ENCODE assay signal across 21 mouse cellular contexts in the genomic region with DNA sequence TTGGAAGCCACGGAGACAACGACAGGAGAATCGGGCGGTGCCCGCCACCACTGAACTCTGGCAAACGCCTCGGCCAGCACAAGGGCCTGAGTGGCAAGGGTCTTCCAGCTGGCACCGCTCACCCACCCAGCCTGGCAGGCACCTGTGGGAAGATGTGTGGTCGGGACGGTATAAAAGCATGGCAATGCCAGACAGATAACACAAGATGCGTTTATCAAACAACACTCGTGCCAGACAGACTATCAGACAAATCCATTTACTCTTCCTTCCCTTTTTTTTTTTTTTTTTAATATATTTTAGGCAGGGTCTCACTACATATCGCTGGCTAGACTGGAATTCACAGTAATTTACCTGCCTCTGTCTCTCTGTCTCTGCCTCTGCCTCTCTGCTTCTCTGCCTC. TPM values are rescaled to one million over a fixed set of nuclear protein-coding genes. Genes with fewer than 3 reads are reported as not detected.
"Had no signal": no experiment of that assay in that cellular context is flagged by ENCODE, and none has a peak within 500 bp of the region (broad histone marks: within the 10 kb centered on the region; RNA-seq: fewer than 3 reads in every experiment).

No protein-coding gene starts in this region.

- H3K27me3 ChIP-seq: lung, embryonic 15.5 days; midbrain, embryonic 13.5 days; neural tube, embryonic 12.5 days had no signal

- DNase-seq: liver, postnatal 0 days; lung, adult 2 months; lung, postnatal 14 days; lung, postnatal 36 days; retina, postnatal 1 day; right cerebral cortex, adult 18-20 months; right cerebral cortex, postnatal 25 days; right cerebral cortex, postnatal 4 days; spleen, adult 18-20 months; thymus, adult 18-20 months; thymus, postnatal 14 days; thymus, postnatal 36 days had no signal

- H3K4me3 ChIP-seq: liver, embryonic 15.5 days; lung, embryonic 15.5 days; midbrain, embryonic 13.5 days; neural tube, embryonic 12.5 days had no signal

- H3K36me3 ChIP-seq: liver, embryonic 15.5 days had no signal

- H3K9ac ChIP-seq: liver, embryonic 15.5 days; liver, postnatal 0 days; lung, embryonic 15.5 days; midbrain, embryonic 13.5 days had no signal

- H3K4me2 ChIP-seq: liver, embryonic 15.5 days; lung, embryonic 15.5 days; midbrain, embryonic 11.5 days; midbrain, embryonic 13.5 days; neural tube, embryonic 12.5 days had no signal

- ATAC-seq: liver, postnatal 0 days; lung, postnatal 0 days; midbrain, embryonic 13.5 days had no signal

- H3K9me3 ChIP-seq: liver, embryonic 15.5 days; lung, embryonic 15.5 days; midbrain, embryonic 13.5 days; neural tube, embryonic 12.5 days had no signal

- H3K27ac ChIP-seq: liver, embryonic 15.5 days; lung, embryonic 15.5 days; macrophage; midbrain, embryonic 13.5 days; neural tube, embryonic 12.5 days had no signal

RNA-seq across cellular contexts. Expression of gene Notch3, which starts 7.8 kb away (rescaled TPM):
- total RNA-seq: monocyte, adult 5-6 weeks; neutrophil, adult 5-6 weeks had no signal
- polyA plus RNA-seq: macrophage had no signal

RNA-seq across cellular contexts. Expression of gene Ephx3, which starts 30.5 kb away (rescaled TPM):
- total RNA-seq: monocyte, adult 5-6 weeks had no signal
- polyA plus RNA-seq: liver, postnatal 0 days; macrophage had no signal
